Mouse (Mus musculus): Measurements from ENCODE around the gene 1700001K19Rik.

- TF ChIP-seq CTCF (conservative IDR thresholded peaks at IDR 0.05; ENCODE audit: low read length) (no peak), NANOG (IDR thresholded peaks at IDR 0.05; ENCODE audit: borderline replicate concordance, low read length) (no peak), POU5F1 (IDR thresholded peaks at IDR 0.05; ENCODE audit: borderline replicate concordance, low read length) (no peak)
Observed at GRCm38 (mm10) chr12:110725489-110725888, 43.1 kb upstream of the 1700001K19Rik start.

Measured in E14TG2a.4 (cell line).